Mouse (Mus musculus) stomach, postnatal 0 days (tissue): Measurements from ENCODE around the gene Trpc7.

ENCODE experiments used
- CTCF ChIP-seq: IDR thresholded peaks from 2 replicates; pipeline ENCODE4 v1.5.1; 2016; ENCODE audit warnings: antibody characterized with exemption, low read depth, mild to moderate bottlenecking, moderate library complexity
- EP300 ChIP-seq: optimal IDR thresholded peaks from 2 replicates; pipeline ENCODE3; 2016; ENCODE audit warnings: antibody characterized with exemption

- TF ChIP-seq CTCF, result no peak
- TF ChIP-seq EP300, result no peak
Measured at GRCm38 (mm10) chr13:56895893-56896292, at the start of gene Trpc7.
